Mouse (Mus musculus): Measurements from ENCODE around the gene Hspg2. TPM values are rescaled to one million over a fixed set of nuclear protein-coding genes. Genes with fewer than 3 reads are reported as not detected.

Gene Hspg2
- polyA plus RNA-seq, 2 experiments = 3.3 to 5.0 TPM

DNA sequence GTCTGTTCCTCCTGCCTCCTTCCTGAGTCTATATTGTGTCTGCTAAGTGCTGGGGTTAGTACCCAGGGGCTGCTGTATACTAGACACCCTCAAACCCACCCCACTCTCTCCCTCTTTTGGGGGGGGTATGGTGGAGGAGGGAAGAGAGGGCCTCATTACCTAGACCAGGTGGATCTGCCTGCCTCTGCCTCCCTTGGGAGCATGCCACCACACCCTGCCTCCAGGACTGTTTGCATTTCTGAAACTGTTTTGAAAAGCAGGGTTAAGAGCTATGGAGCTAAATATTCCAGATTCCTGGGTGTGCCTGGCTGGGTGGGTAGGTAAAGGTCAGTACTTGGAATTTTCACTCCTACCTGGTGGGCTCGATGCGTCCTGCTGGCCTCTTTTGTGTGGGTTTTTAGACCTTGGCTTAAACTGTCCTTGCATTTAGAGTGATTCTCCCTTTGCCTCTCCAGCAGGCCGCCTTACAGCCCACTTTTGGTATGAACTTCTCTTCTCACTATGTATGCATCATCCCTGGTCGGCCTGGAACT is 128.6 kb downstream of the Hspg2 start:
- DNase-seq (ENCODE audit: low read depth in 3 of 3, low spot score in 3 of 3) (no peak), ATAC-seq (ENCODE audit: insufficient read depth) (no peak)
- Histone ChIP-seq H3K36me3 (replicated peaks; ENCODE audit: control insufficient read depth, insufficient read depth, low read depth) (no peaks in the 10 kb centered on the region), H3K9me3 (ENCODE audit: control insufficient read depth, low read length) (no peaks in the 10 kb centered on the region), H3K4me3 (ENCODE audit: insufficient read depth in 1 of 2, low read depth in 2 of 2, low read length in 2 of 2) (no peak overlapping the region), H3K27me3 (ENCODE audit: control insufficient read depth, insufficient read depth, low read length) (no peaks in the 10 kb centered on the region), H3K9ac (replicated peaks) (peak overlapping the region; percentile 27; the same call in 1 of the 2 replicates), H3K4me2 (ENCODE audit: low read depth) (no peak overlapping the region; the same call in 1 of the 2 replicates), H3K4me1 (replicated peaks; ENCODE audit: control insufficient read depth in 2 of 2, insufficient read depth in 2 of 2, low read length in 1 of 2) (peaks cover 27 to 36% of the 10 kb centered on the region in 2 experiments), H3K27ac (no peak overlapping the region)
- 80% methylated on average over 4 of the region's 4 CpGs for WGBS (ENCODE audit: insufficient replicate concordance)
- TF ChIP-seq EP300 (IDR thresholded peaks at IDR 0.05; ENCODE audit: low read depth) (no peak), CTCF (IDR thresholded peaks at IDR 0.05; ENCODE audit: low read depth) (no peak)

DNA sequence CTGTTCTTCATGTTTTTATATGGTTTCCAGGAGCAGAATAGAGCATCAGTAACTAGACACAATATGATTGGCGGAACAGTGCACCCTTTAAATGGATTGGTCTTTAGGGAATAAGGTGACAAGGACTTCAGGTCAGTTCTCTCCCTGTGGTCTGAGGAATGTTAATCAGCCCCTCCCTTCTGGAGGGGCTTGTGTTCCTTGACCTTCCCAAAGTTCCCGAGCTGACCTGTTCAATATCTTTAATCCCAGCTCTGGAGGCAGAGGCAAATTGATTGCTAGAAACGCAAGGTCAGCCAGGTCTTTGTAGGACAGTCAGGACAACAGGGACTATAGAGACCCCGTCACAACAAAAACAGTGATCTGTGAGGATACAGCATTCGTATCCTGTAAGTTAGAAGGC is 130.0 kb downstream of the Hspg2 start:
- H3K9me3 ChIP-seq (ENCODE audit: control insufficient read depth, low read length) = no peaks in the 10 kb centered on the region
- DNase-seq (ENCODE audit: low read depth in 3 of 3, low spot score in 3 of 3) (no peak), ATAC-seq (ENCODE audit: insufficient read depth) (no peak)
- TF ChIP-seq EP300 (IDR thresholded peaks at IDR 0.05; ENCODE audit: low read depth) = no peak
- no peak for TF ChIP-seq CTCF (IDR thresholded peaks at IDR 0.05; ENCODE audit: low read depth)
- 77% methylated on average over 5 of the region's 5 CpGs for WGBS (ENCODE audit: insufficient replicate concordance)
- H3K4me1 ChIP-seq (replicated peaks; ENCODE audit: control insufficient read depth in 2 of 2, insufficient read depth in 2 of 2, low read length in 1 of 2) = peaks cover 35 to 46% of the 10 kb centered on the region in 2 experiments
- peak overlapping the region; percentile 31; the same call in 1 of the 2 replicates for H3K9ac ChIP-seq (replicated peaks)
- H3K4me3 ChIP-seq (ENCODE audit: insufficient read depth in 1 of 2, low read depth in 2 of 2, low read length in 2 of 2) = no peak overlapping the region
- H3K36me3 ChIP-seq (replicated peaks; ENCODE audit: control insufficient read depth, insufficient read depth, low read depth) = no peaks in the 10 kb centered on the region
- H3K4me2 ChIP-seq (ENCODE audit: low read depth) = no peak overlapping the region; the same call in 1 of the 2 replicates
- H3K27me3 ChIP-seq (ENCODE audit: control insufficient read depth, insufficient read depth, low read length) = no peaks in the 10 kb centered on the region
- H3K27ac ChIP-seq = no peak overlapping the region

DNA sequence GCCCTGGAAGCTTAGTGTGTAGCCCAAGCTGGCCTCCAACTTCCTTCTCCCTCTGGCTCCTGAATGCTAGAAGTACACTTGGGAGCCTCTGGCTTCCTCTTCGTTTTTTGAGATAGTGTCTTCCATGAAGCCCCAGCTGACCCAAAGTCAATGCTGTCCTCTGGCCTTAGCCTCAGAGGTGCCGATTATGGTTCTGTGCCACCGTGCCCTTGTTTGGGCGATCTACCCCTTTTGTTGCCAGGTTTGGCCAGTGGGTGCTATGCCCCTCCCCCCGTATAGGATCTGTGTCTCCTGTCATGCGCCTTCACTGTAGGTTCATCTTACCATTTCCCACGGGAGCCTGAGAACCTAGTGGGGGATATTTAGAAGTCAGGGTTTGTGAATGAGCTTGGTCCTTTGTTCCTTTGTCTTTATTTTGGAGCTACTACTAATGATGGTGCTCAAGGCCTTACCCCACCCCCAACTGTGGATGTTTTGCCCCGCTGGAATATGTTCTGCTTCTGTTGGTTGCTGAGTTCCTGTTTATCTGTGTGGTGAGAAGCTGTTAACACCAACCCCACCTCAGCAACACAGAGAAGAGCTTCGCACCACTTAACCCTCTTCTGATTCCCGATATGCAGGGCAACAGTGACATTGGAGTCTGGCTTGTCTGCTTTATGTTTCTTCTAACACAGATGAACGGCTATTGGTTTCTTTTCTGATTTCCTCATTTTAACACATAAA is 135.0 kb downstream of the Hspg2 start:
- H3K4me1 ChIP-seq (replicated peaks; ENCODE audit: control insufficient read depth in 2 of 2, insufficient read depth in 2 of 2, low read length in 1 of 2) = peaks cover 20 to 33% of the 10 kb centered on the region in 2 experiments
- no peaks in the 10 kb centered on the region for H3K9me3 ChIP-seq (ENCODE audit: control insufficient read depth, low read length)
- H3K9ac ChIP-seq (replicated peaks) = 0 out of 2 replicates have a peak overlapping the region, but pooled peaks have one; percentile 23
- 22% methylated on average over 11 of the region's 11 CpGs for WGBS (ENCODE audit: insufficient replicate concordance)
- DNase-seq (ENCODE audit: low read depth in 3 of 3, low spot score in 3 of 3) (no peak), ATAC-seq (ENCODE audit: insufficient read depth) (no peak)
- peaks cover 31% of the 10 kb centered on the region for H3K36me3 ChIP-seq (replicated peaks; ENCODE audit: control insufficient read depth, insufficient read depth, low read depth)
- no peak overlapping the region for H3K4me3 ChIP-seq (ENCODE audit: insufficient read depth in 1 of 2, low read depth in 2 of 2, low read length in 2 of 2)
- H3K27me3 ChIP-seq (ENCODE audit: control insufficient read depth, insufficient read depth, low read length) = no peaks in the 10 kb centered on the region
- TF ChIP-seq CTCF (IDR thresholded peaks at IDR 0.05; ENCODE audit: low read depth) (no peak), EP300 (IDR thresholded peaks at IDR 0.05; ENCODE audit: low read depth) (no peak)
- no peak overlapping the region for H3K27ac ChIP-seq
- H3K4me2 ChIP-seq (ENCODE audit: low read depth) = peak overlapping the region; percentile 4; the same call in 1 of the 2 replicates

DNA sequence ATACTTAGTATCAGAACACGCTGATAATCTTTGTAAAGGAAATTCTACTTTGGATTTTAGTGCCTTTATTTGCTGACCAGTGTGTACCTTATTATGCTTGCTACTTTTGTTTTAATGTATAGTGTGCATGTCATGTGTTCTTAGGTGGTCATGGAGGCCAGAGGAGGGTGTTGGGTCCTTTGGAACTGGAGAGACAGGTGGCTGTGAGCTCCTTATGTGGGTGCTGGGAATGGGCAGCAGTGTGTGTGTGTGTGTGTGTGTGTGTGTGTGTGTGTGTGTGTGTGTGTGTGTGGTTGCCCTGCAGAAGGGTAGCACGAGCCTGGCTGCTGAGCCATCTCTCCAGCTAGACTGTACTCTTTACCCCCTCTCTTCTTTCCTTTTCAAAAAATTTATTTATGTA is 138.5 kb downstream of the Hspg2 start:
- WGBS (ENCODE audit: insufficient replicate concordance) = 88% methylated on average over 2 of the region's 2 CpGs
- peaks cover 11 to 16% of the 10 kb centered on the region in 2 experiments for H3K4me1 ChIP-seq (replicated peaks; ENCODE audit: control insufficient read depth in 2 of 2, insufficient read depth in 2 of 2, low read length in 1 of 2)
- no peak overlapping the region for H3K9ac ChIP-seq (replicated peaks)
- TF ChIP-seq EP300 (IDR thresholded peaks at IDR 0.05; ENCODE audit: low read depth) (no peak), CTCF (IDR thresholded peaks at IDR 0.05; ENCODE audit: low read depth) (no peak)
- no peak overlapping the region for H3K4me2 ChIP-seq (ENCODE audit: low read depth)
- H3K27me3 ChIP-seq (ENCODE audit: control insufficient read depth, insufficient read depth, low read length) = no peaks in the 10 kb centered on the region
- no peaks in the 10 kb centered on the region for H3K9me3 ChIP-seq (ENCODE audit: control insufficient read depth, low read length)
- DNase-seq (ENCODE audit: low read depth in 3 of 3, low spot score in 3 of 3) = no peak
- no peak for ATAC-seq (ENCODE audit: insufficient read depth)
- no peak overlapping the region for H3K4me3 ChIP-seq (ENCODE audit: insufficient read depth in 1 of 2, low read depth in 2 of 2, low read length in 2 of 2)
- H3K27ac ChIP-seq = no peak overlapping the region
- peaks cover 56% of the 10 kb centered on the region for H3K36me3 ChIP-seq (replicated peaks; ENCODE audit: control insufficient read depth, insufficient read depth, low read depth)

DNA sequence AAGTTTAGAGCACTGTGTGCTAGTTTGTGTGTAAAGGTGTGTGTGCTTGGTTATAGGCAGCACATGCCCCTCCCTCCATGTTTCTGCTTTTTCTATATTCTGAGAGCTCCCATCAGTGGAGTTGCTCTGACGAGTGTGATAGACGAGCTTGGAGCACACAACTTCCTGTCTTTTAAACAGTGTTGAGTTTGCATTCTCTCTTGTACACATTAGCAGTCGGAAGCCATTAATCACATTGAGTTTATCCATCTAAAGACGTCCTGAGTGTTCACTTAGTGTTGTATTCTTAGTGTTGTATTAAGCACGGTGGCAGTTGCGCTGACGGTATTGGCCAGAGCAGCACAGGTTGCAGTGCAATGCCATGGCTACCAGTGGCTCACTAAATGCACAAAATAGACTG is 140.7 kb downstream of the Hspg2 start:
- Histone ChIP-seq H3K27ac (no peak overlapping the region), H3K4me1 (replicated peaks; ENCODE audit: control insufficient read depth in 2 of 2, insufficient read depth in 2 of 2, low read length in 1 of 2) (peaks cover 0 to 3% of the 10 kb centered on the region in 2 experiments; a peak in 2 of 4 replicates), H3K9me3 (ENCODE audit: control insufficient read depth, low read length) (no peaks in the 10 kb centered on the region), H3K36me3 (replicated peaks; ENCODE audit: control insufficient read depth, insufficient read depth, low read depth) (peaks cover 76% of the 10 kb centered on the region), H3K9ac (replicated peaks) (no peak overlapping the region), H3K4me2 (ENCODE audit: low read depth) (no peak overlapping the region), H3K4me3 (ENCODE audit: insufficient read depth in 1 of 2, low read depth in 2 of 2, low read length in 2 of 2) (no peak overlapping the region), H3K27me3 (ENCODE audit: control insufficient read depth, insufficient read depth, low read length) (no peaks in the 10 kb centered on the region)
- ATAC-seq (ENCODE audit: insufficient read depth) (no peak), DNase-seq (ENCODE audit: low read depth in 3 of 3, low spot score in 3 of 3) (no peak)
- WGBS (ENCODE audit: insufficient replicate concordance) = 38% methylated on average over 7 of the region's 7 CpGs
- TF ChIP-seq CTCF (IDR thresholded peaks at IDR 0.05; ENCODE audit: low read depth) = no peak
- no peak for TF ChIP-seq EP300 (IDR thresholded peaks at IDR 0.05; ENCODE audit: low read depth)
